Mouse (Mus musculus): ENCODE measurements at regions not wholly inside any gene's neighbourhood (a gene's known extent, or its start where the extent isn't known, plus 50 kb on each side); places are given as distances from the start of the nearest gene placed in this dataset.

GRCm38 (mm10) chrX:12447962-12448361 is 139.6 kb upstream of the Atp6ap2 start:
- H3K4me3 ChIP-seq (ENCODE audit: insufficient read depth, low read length), result no peak overlapping the region
- no peak overlapping the region for H3K27ac ChIP-seq (ENCODE audit: insufficient read depth, low read length)
- TF ChIP-seq CTCF (IDR thresholded peaks at IDR 0.05; ENCODE audit: extremely low read depth, insufficient read depth, low read length), result no peak
- no peak for TF ChIP-seq POLR2A (IDR thresholded peaks at IDR 0.05; ENCODE audit: extremely low read depth, insufficient read depth, low read length)
- H3K4me1 ChIP-seq (ENCODE audit: control insufficient read depth, insufficient read depth, low read length), result no peaks in the 10 kb centered on the region

- Histone ChIP-seq H3K4me3 (ENCODE audit: insufficient read depth, low read length) (no peak overlapping the region), H3K4me1 (ENCODE audit: control insufficient read depth, insufficient read depth, low read length) (no peaks in the 10 kb centered on the region), H3K27ac (ENCODE audit: insufficient read depth, low read length) (no peak overlapping the region)
- TF ChIP-seq POLR2A (IDR thresholded peaks at IDR 0.05; ENCODE audit: extremely low read depth, insufficient read depth, low read length) (no peak), CTCF (IDR thresholded peaks at IDR 0.05; ENCODE audit: extremely low read depth, insufficient read depth, low read length) (no peak)
Measured at GRCm38 (mm10) chrX:12449688-12450087, 137.9 kb upstream of the Atp6ap2 start.

DNA sequence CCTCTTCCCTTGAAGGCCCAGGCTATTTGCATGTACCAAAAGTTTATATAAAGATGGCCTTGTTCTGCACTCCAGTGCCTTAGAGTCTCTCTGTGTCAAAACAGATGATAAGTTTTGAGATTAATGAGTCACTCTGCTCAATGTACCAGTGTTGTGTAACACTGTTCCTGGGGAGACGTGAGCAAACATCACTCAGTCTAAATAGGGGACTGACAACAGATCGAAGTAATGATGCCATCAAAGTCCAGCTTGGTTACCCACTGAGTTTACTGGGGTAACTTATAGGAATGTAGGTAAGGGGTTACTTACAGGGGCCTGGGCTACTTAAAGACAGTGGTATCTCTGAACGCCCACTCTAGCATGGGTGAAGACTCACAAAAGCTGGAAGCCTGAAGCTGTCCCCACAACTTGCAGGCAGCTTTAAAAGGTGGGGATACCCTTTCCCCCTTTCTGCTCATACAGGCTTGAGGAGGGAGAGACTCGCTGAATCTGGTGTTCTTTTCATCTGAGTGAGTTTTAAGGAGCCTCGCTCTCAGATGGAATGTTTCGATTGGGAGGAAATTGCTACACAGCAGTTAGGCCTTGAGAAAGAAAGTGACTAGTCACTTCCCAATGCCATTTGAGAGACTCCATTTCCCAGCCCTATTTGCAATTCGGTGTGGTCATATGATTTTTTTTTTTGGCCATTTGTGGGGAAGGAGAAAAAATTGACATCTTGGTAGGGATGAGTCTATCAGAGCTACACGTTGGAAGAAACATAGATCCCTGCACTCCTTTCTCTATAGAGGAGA is 134.4 kb upstream of the Atp6ap2 start:
- Histone ChIP-seq H3K4me3 (ENCODE audit: insufficient read depth, low read length) (no peak overlapping the region), H3K4me1 (ENCODE audit: control insufficient read depth, insufficient read depth, low read length) (no peaks in the 10 kb centered on the region), H3K27ac (ENCODE audit: insufficient read depth, low read length) (no peak overlapping the region)
- no peak for TF ChIP-seq POLR2A (IDR thresholded peaks at IDR 0.05; ENCODE audit: extremely low read depth, insufficient read depth, low read length)
- no peak for TF ChIP-seq CTCF (IDR thresholded peaks at IDR 0.05; ENCODE audit: extremely low read depth, insufficient read depth, low read length)

DNA sequence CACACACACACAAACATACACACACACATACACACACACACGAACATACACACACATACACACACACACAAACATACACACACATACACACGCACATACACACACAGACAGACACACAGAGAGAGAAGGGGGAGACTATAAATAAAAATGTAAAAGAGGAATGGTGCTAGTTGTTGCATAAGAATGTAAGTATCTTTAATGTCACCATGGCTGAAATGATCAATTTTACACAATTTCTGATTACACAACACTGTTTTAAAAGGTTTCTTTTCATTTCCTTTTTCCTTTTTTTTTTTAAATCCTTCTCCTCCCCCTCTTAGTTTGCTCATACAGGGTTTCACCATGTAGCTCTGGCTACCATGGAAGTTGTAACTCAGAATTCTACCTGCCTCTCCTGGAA is 125.9 kb upstream of the Atp6ap2 start:
- H3K4me3 ChIP-seq (ENCODE audit: insufficient read depth, low read length), result no peak overlapping the region

GRCm38 (mm10) chrX:12462936-12463647 is 124.5 kb upstream of the Atp6ap2 start:
- H3K4me3 ChIP-seq (ENCODE audit: insufficient read depth, low read length), result no peak overlapping the region
- H3K4me1 ChIP-seq (ENCODE audit: control insufficient read depth, insufficient read depth, low read length), result no peaks in the 10 kb centered on the region
- no peak for TF ChIP-seq POLR2A (IDR thresholded peaks at IDR 0.05; ENCODE audit: extremely low read depth, insufficient read depth, low read length)
- TF ChIP-seq CTCF (IDR thresholded peaks at IDR 0.05; ENCODE audit: extremely low read depth, insufficient read depth, low read length), result no peak
- H3K27ac ChIP-seq (ENCODE audit: insufficient read depth, low read length), result no peak overlapping the region

More for the DNA sequence above, 125.9 kb upstream of the Atp6ap2 start:
- no peak for TF ChIP-seq CTCF (IDR thresholded peaks at IDR 0.05; ENCODE audit: extremely low read depth, insufficient read depth, low read length)
- TF ChIP-seq POLR2A (IDR thresholded peaks at IDR 0.05; ENCODE audit: extremely low read depth, insufficient read depth, low read length), result no peak
- H3K4me1 ChIP-seq (ENCODE audit: control insufficient read depth, insufficient read depth, low read length), result no peaks in the 10 kb centered on the region
- no peak overlapping the region for H3K27ac ChIP-seq (ENCODE audit: insufficient read depth, low read length)

GRCm38 (mm10) chrX:12466312-12466711 is 121.3 kb upstream of the Atp6ap2 start:
- H3K27ac ChIP-seq (ENCODE audit: insufficient read depth, low read length), result no peak overlapping the region
- no peak for TF ChIP-seq CTCF (IDR thresholded peaks at IDR 0.05; ENCODE audit: extremely low read depth, insufficient read depth, low read length)
- no peak for TF ChIP-seq POLR2A (IDR thresholded peaks at IDR 0.05; ENCODE audit: extremely low read depth, insufficient read depth, low read length)
- no peak overlapping the region for H3K4me3 ChIP-seq (ENCODE audit: insufficient read depth, low read length)
- no peaks in the 10 kb centered on the region for H3K4me1 ChIP-seq (ENCODE audit: control insufficient read depth, insufficient read depth, low read length)

GRCm38 (mm10) chrX:12466897-12467296 is 120.7 kb upstream of the Atp6ap2 start:
- H3K27ac ChIP-seq (ENCODE audit: insufficient read depth, low read length), result no peak overlapping the region
- TF ChIP-seq POLR2A (IDR thresholded peaks at IDR 0.05; ENCODE audit: extremely low read depth, insufficient read depth, low read length) (no peak), CTCF (IDR thresholded peaks at IDR 0.05; ENCODE audit: extremely low read depth, insufficient read depth, low read length) (no peak)
- no peaks in the 10 kb centered on the region for H3K4me1 ChIP-seq (ENCODE audit: control insufficient read depth, insufficient read depth, low read length)
- no peak overlapping the region for H3K4me3 ChIP-seq (ENCODE audit: insufficient read depth, low read length)

DNA sequence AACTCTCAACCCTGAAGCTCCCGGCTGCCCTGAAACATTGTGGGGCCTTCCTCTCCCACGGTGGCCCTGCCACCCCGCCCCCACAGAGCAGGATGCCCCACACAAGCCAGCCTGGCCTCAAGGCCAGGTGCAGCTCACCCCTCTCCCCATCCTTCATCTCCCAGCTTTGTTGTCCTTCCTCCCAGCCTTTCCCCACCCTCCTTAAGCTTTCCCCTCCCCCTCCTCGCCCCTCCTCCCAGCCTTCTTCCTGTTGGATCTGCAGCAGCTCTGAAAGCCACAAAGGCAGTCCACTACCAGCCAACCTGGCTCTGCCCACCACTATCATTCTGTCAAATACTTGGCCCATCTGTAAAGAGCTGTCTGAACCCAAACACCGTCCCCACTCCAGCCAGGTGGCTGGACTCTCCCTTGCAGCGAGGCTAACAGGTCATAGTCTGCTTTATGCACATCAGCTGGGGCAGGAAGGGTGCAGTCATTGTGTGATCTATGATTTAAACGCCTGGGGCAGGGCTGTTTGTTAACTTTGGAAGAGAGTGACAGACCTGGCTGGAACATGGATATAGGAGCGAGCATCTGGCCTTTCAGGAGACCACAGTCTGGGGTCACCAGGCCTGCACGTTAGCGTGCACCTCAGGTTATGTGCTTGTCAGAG is 119.9 kb upstream of the Atp6ap2 start:
- Histone ChIP-seq H3K4me3 (ENCODE audit: insufficient read depth, low read length) (no peak overlapping the region), H3K4me1 (ENCODE audit: control insufficient read depth, insufficient read depth, low read length) (no peaks in the 10 kb centered on the region), H3K27ac (ENCODE audit: insufficient read depth, low read length) (no peak overlapping the region)
- no peak for TF ChIP-seq CTCF (IDR thresholded peaks at IDR 0.05; ENCODE audit: extremely low read depth, insufficient read depth, low read length)
- TF ChIP-seq POLR2A (IDR thresholded peaks at IDR 0.05; ENCODE audit: extremely low read depth, insufficient read depth, low read length), result no peak

DNA sequence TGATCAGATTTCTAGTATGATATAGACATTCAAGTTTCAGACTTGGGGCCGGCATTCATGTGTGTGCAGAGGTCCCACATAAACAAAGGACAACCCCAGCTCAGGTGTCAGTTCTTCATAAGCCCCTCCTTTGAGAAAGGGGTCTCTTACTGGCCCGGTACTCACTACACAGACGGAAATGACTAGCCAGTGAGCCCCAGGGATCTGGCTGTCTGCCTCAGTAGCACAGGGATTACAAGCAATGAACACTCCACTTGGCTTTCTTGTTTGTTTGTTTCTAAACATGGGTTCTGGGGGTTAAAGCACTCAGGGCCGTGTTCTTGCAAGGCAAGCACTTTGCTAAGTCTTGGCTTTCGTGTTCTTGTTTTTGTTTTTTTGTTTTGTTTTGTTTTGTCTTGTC is 115.3 kb upstream of the Atp6ap2 start:
- TF ChIP-seq POLR2A (IDR thresholded peaks at IDR 0.05; ENCODE audit: extremely low read depth, insufficient read depth, low read length), result no peak
- Histone ChIP-seq H3K27ac (ENCODE audit: insufficient read depth, low read length) (no peak overlapping the region), H3K4me3 (ENCODE audit: insufficient read depth, low read length) (no peak overlapping the region), H3K4me1 (ENCODE audit: control insufficient read depth, insufficient read depth, low read length) (no peaks in the 10 kb centered on the region)
